Mouse (Mus musculus): ENCODE data around the gene Tbcb. TPM values are rescaled to one million over a fixed set of nuclear protein-coding genes. Genes with fewer than 3 reads are reported as not detected.

Gene Tbcb
- polyA plus RNA-seq, 1 experiment from 2014 or later, result 156 TPM

DNA sequence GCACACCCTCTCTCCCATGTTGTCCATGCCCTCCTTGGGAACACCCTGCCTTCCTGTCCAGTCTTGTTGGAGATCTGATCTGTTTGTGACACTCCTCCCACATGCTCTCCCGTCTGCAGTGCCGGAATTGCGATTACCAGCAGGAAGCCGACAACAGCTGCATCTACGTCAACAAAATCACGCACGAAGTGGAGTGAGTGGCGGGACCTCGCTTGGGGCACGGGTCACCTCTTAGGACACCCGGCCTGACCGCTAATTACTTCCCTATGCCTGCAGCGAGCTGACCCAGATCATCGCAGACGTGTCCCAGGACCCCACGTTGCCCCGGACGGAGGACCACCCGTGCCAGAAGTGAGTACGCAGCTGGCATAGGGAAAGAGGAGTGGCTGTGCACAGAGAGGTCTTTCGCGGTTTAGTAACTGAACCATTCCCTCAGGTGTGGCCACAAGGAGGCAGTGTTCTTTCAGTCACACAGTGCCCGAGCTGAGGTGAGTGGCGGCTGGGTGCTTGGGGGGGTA lies 618 bp upstream of the Tbcb start:
- ATAC-seq (ENCODE audit: low read depth), result peak; percentile 5; the same call in 1 of the 2 replicates
- WGBS, result 4% methylated on average over 24 of the region's 24 CpGs

DNA sequence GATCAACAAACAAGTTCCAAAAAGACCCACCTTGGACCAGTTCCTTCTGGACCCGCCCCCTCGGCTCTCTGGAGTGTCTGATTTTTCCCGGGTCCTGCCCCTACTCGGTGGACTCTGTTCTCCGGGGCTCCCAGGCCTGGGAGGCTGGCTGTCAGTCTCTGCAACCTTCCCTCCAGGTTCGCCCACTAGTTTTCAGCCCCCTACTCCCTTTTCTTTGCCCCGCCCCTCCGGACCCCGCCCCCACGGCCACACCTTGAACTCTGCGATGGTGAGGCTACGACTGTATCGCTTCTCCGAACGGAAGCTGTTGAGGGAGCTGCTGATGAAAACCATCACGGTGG lies 774 bp downstream of the Tbcb start:
- peak overlapping the region; percentile 71 for H3K4me3 ChIP-seq (ENCODE audit: low read length)
- no peaks in the 10 kb centered on the region for H3K27me3 ChIP-seq (ENCODE audit: control insufficient read depth, insufficient read depth, low read depth, low read length)
- H3K4me1 ChIP-seq (replicated peaks; ENCODE audit: control insufficient read depth, insufficient read depth, low read length), result peaks cover 6% of the 10 kb centered on the region
- under 1% methylated on average over 16 of the region's 16 CpGs for WGBS
- H3K9me3 ChIP-seq (ENCODE audit: control insufficient read depth, low read length), result no peaks in the 10 kb centered on the region
- H3K4me2 ChIP-seq (ENCODE audit: low read depth, low read length), result peak overlapping the region; percentile 90
- peaks cover 10% of the 10 kb centered on the region for H3K36me3 ChIP-seq (ENCODE audit: control insufficient read depth, insufficient read depth, low read length)
- peak overlapping the region; percentile 73 for H3K9ac ChIP-seq (ENCODE audit: low read length)
- peak overlapping the region; percentile 21; the same call in 1 of the 2 replicates for H3K27ac ChIP-seq (ENCODE audit: low read length)
- ATAC-seq (ENCODE audit: low read depth), result no peak

More for the DNA sequence above, 618 bp upstream of the Tbcb start:
- Histone ChIP-seq H3K9me3 (ENCODE audit: control insufficient read depth, low read length) (no peaks in the 10 kb centered on the region), H3K27ac (ENCODE audit: low read length) (peak overlapping the region; percentile 95), H3K4me2 (ENCODE audit: low read depth, low read length) (peak overlapping the region; percentile 73), H3K27me3 (ENCODE audit: control insufficient read depth, insufficient read depth, low read depth, low read length) (no peaks in the 10 kb centered on the region), H3K36me3 (ENCODE audit: control insufficient read depth, insufficient read depth, low read length) (peaks cover 3% of the 10 kb centered on the region; the same call in 1 of the 2 replicates), H3K9ac (ENCODE audit: low read length) (peak overlapping the region; percentile 79), H3K4me1 (replicated peaks; ENCODE audit: control insufficient read depth, insufficient read depth, low read length) (peaks cover 6% of the 10 kb centered on the region), H3K4me3 (ENCODE audit: low read length) (peak overlapping the region; percentile 71)

DNA sequence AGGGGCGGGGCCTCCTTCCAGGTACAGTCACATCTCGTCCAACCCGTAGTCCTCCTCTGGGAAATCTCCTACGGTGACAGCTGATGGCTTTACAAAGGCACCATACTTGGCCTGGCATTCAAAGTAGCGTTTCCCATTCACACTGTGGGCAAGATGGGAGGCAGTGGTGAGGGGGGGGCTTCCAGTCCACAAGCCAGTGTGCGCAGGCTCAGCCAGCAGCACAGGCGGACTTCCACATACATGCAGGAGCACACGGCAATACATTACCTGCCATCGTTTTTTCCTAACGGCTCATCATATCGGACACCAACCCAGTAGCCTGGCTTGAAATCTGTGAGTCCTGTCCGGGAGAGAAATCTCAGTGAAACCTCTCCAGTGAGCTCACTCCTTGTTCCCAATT lies 7.9 kb downstream of the Tbcb start:
- Histone ChIP-seq H3K9me3 (ENCODE audit: control insufficient read depth, low read length) (no peaks in the 10 kb centered on the region), H3K27me3 (ENCODE audit: control insufficient read depth, insufficient read depth, low read depth, low read length) (no peaks in the 10 kb centered on the region), H3K36me3 (ENCODE audit: control insufficient read depth, insufficient read depth, low read length) (peaks cover 26% of the 10 kb centered on the region), H3K9ac (ENCODE audit: low read length) (no peak overlapping the region), H3K4me1 (replicated peaks; ENCODE audit: control insufficient read depth, insufficient read depth, low read length) (peaks cover 6% of the 10 kb centered on the region), H3K27ac (ENCODE audit: low read length) (no peak overlapping the region), H3K4me2 (ENCODE audit: low read depth, low read length) (no peak overlapping the region), H3K4me3 (ENCODE audit: low read length) (no peak overlapping the region)
- 92% methylated on average over 12 of the region's 12 CpGs for WGBS
- ATAC-seq (ENCODE audit: low read depth), result no peak

DNA sequence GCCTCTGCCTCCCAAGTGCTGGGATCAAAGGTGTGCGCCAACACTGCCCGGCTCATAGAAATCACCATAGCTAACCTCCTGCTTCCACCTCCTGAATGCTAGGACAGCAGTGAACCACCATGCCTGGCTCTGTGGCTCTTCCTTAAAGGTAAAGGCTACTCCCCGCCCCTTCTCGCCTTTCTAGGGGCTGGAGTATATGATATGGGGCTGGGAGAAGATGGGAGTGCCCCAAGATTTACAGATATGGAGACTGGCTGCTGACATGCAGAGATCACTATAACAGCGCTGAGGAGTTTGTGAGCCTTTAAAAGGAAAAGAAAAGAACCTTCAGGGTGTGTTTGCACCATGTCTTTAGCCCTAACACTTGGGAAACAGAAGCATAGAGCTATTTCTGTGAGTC lies 9.9 kb downstream of the Tbcb start:
- H3K4me1 ChIP-seq (replicated peaks; ENCODE audit: control insufficient read depth, insufficient read depth, low read length), result peaks cover 9% of the 10 kb centered on the region
- H3K27ac ChIP-seq (ENCODE audit: low read length), result no peak overlapping the region
- no peak for ATAC-seq (ENCODE audit: low read depth)
- peaks cover 26% of the 10 kb centered on the region for H3K36me3 ChIP-seq (ENCODE audit: control insufficient read depth, insufficient read depth, low read length)
- no peak overlapping the region for H3K4me2 ChIP-seq (ENCODE audit: low read depth, low read length)
- H3K4me3 ChIP-seq (ENCODE audit: low read length), result no peak overlapping the region
- no peaks in the 10 kb centered on the region for H3K27me3 ChIP-seq (ENCODE audit: control insufficient read depth, insufficient read depth, low read depth, low read length)
- no peak overlapping the region for H3K9ac ChIP-seq (ENCODE audit: low read length)
- 93% methylated on average over 5 of the region's 5 CpGs for WGBS
- H3K9me3 ChIP-seq (ENCODE audit: control insufficient read depth, low read length), result no peaks in the 10 kb centered on the region

DNA sequence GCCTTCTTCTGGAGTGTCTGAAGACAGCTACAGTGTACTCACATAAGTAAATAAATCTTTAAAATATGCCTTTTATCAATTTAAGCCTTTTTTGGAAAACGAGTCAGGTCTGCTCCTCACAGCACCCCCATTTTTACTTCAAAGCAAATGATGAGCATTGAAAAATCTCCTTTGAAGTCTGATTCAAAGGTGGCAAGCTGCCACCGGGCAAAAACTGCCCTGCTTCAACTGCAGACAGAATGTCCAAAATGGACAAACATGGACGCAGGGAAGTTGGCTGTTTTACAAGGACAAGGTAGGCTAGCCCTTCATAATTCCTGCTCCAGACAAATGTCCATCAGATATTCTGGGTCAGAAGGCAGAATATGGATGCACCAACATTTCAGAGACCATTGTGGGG lies 10.6 kb downstream of the Tbcb start:
- peaks cover 9% of the 10 kb centered on the region for H3K4me1 ChIP-seq (replicated peaks; ENCODE audit: control insufficient read depth, insufficient read depth, low read length)
- H3K27ac ChIP-seq (ENCODE audit: low read length), result no peak overlapping the region
- H3K4me2 ChIP-seq (ENCODE audit: low read depth, low read length), result no peak overlapping the region
- H3K27me3 ChIP-seq (ENCODE audit: control insufficient read depth, insufficient read depth, low read depth, low read length), result no peaks in the 10 kb centered on the region
- no peaks in the 10 kb centered on the region for H3K9me3 ChIP-seq (ENCODE audit: control insufficient read depth, low read length)
- no peak overlapping the region for H3K4me3 ChIP-seq (ENCODE audit: low read length)
- WGBS, result 60% methylated on average over 3 of the region's 3 CpGs
- H3K36me3 ChIP-seq (ENCODE audit: control insufficient read depth, insufficient read depth, low read length), result peaks cover 20% of the 10 kb centered on the region
- ATAC-seq (ENCODE audit: low read depth), result no peak
- no peak overlapping the region for H3K9ac ChIP-seq (ENCODE audit: low read length)

DNA sequence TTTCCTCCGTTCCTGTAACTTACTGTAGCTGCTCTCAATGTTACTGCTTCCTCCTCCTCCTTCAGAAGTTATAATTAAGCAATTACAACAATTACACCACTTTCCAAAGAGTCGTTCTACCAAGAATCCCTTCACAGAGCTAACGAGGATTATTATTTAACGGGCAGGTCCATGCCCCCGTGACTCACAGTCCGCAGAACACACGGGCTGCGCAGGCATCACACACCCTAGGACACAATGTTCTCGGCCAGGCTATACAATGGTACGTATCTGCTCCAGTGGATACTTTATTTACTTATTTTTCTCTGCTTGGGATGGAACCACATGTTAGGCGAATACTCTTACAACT lies 12.1 kb downstream of the Tbcb start:
- ATAC-seq (ENCODE audit: low read depth), result no peak
- Histone ChIP-seq H3K4me3 (ENCODE audit: low read length) (peak overlapping the region; percentile 54), H3K4me1 (replicated peaks; ENCODE audit: control insufficient read depth, insufficient read depth, low read length) (peaks cover 9% of the 10 kb centered on the region), H3K27ac (ENCODE audit: low read length) (no peak overlapping the region), H3K9ac (ENCODE audit: low read length) (peak overlapping the region; percentile 78), H3K4me2 (ENCODE audit: low read depth, low read length) (peak overlapping the region; percentile 97), H3K27me3 (ENCODE audit: control insufficient read depth, insufficient read depth, low read depth, low read length) (no peaks in the 10 kb centered on the region), H3K36me3 (ENCODE audit: control insufficient read depth, insufficient read depth, low read length) (peaks cover 12% of the 10 kb centered on the region), H3K9me3 (ENCODE audit: control insufficient read depth, low read length) (no peaks in the 10 kb centered on the region)
- WGBS, result 19% methylated on average over 11 of the region's 11 CpGs

DNA sequence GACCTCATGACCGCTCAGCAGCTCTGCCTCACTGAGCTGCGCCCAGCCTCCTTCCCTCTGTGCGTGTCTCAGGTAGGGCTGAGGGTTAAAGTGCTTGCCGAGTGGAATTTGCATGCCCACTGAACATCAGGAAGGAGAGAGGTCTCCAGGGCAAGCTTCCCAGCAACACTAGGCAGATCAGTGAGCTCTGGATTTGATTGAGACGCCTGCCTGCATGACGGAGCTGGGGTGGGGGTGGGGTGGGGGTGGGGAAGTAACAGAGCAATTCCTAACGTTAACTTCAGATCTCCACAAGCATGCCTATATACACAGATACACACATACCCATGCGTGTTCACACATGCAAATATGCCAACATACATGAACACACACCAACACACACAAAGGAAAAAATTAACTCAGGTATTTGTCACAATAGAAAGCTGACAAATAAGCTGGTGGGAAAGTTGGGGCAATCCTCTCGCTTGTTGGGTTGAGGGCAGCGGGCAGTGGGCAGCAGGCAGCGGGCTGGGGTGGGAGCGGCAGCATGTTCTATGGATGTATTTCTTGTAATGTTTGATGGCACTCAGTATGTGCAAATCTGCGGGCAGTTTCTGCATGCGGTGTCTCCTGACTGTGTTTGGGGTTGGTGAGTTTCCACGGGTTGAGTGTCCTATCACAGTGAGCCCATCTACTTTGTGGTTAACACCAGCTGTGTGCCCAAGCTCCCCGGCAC lies 12.6 kb downstream of the Tbcb start:
- Histone ChIP-seq H3K9me3 (ENCODE audit: control insufficient read depth, low read length) (no peaks in the 10 kb centered on the region), H3K4me1 (replicated peaks; ENCODE audit: control insufficient read depth, insufficient read depth, low read length) (peaks cover 9% of the 10 kb centered on the region), H3K27ac (ENCODE audit: low read length) (peak overlapping the region; percentile 31; the same call in 1 of the 2 replicates), H3K36me3 (ENCODE audit: control insufficient read depth, insufficient read depth, low read length) (peaks cover 11% of the 10 kb centered on the region), H3K9ac (ENCODE audit: low read length) (peak overlapping the region; percentile 78), H3K4me2 (ENCODE audit: low read depth, low read length) (peak overlapping the region; percentile 97), H3K4me3 (ENCODE audit: low read length) (peak overlapping the region; percentile 54), H3K27me3 (ENCODE audit: control insufficient read depth, insufficient read depth, low read depth, low read length) (no peaks in the 10 kb centered on the region)
- peak; percentile 67 for ATAC-seq (ENCODE audit: low read depth)
- 3% methylated on average over 16 of the region's 16 CpGs for WGBS

DNA sequence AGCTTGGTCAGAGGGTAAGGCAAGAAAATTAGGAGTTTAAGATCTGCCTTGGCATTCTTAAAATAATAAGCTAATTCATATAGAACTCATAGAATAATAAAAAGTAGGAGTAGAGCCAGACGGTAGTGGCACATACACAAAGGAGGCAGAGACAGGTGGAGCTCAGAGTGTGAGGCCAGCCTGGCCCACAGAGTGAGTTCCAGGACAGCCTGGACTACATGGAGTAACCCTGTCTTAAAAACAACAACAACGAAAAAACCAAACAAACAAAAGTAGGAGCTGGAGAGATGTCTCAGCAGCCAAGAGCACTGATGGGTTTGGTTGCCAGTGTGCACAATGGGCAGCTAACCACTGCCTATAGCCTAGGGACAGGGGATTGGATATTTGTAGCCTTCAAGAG lies 14.8 kb downstream of the Tbcb start:
- Histone ChIP-seq H3K4me1 (replicated peaks; ENCODE audit: control insufficient read depth, insufficient read depth, low read length) (peaks cover 9% of the 10 kb centered on the region), H3K27me3 (ENCODE audit: control insufficient read depth, insufficient read depth, low read depth, low read length) (no peaks in the 10 kb centered on the region), H3K4me2 (ENCODE audit: low read depth, low read length) (no peak overlapping the region), H3K27ac (ENCODE audit: low read length) (no peak overlapping the region), H3K4me3 (ENCODE audit: low read length) (no peak overlapping the region), H3K9ac (ENCODE audit: low read length) (no peak overlapping the region), H3K9me3 (ENCODE audit: control insufficient read depth, low read length) (no peaks in the 10 kb centered on the region), H3K36me3 (ENCODE audit: control insufficient read depth, insufficient read depth, low read length) (no peaks in the 10 kb centered on the region)
- 69% methylated on average over 2 of the region's 2 CpGs for WGBS
- ATAC-seq (ENCODE audit: low read depth), result no peak

DNA sequence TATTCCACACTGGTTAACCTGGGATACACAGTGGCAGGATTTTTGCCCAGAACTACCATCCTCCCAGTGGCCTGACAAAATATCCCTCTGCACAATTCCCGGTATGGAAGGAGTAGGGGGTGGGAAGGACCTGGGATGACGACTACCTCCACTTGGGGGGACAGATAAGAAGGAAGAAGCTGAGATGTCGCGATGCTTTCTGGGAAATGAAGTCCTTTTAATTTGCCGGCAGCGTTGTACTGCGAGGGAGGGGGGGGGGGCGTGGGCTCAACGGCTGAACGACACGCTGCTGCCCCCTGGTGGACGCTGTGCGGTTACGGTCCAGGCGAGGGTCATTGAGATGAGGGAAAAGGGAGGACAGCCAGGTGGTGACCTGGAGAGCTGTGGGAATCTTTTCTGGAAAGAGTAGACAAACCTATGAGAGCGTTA lies 15.3 kb downstream of the Tbcb start:
- peak overlapping the region; percentile 57 for H3K9ac ChIP-seq (ENCODE audit: low read length)
- H3K4me2 ChIP-seq (ENCODE audit: low read depth, low read length), result peak overlapping the region; percentile 53
- WGBS, result 2% methylated on average over 15 of the region's 16 CpGs
- no peaks in the 10 kb centered on the region for H3K27me3 ChIP-seq (ENCODE audit: control insufficient read depth, insufficient read depth, low read depth, low read length)
- peak; percentile 81 for ATAC-seq (ENCODE audit: low read depth)
- H3K4me3 ChIP-seq (ENCODE audit: low read length), result peak overlapping the region; percentile 29
- H3K27ac ChIP-seq (ENCODE audit: low read length), result no peak overlapping the region
- H3K4me1 ChIP-seq (replicated peaks; ENCODE audit: control insufficient read depth, insufficient read depth, low read length), result peaks cover 9% of the 10 kb centered on the region
- H3K9me3 ChIP-seq (ENCODE audit: control insufficient read depth, low read length), result no peaks in the 10 kb centered on the region
- no peaks in the 10 kb centered on the region for H3K36me3 ChIP-seq (ENCODE audit: control insufficient read depth, insufficient read depth, low read length)

Measured in lung, embryonic 16.5 days (tissue).